23 mouse cellular contexts compared by ENCODE assay signal in the genomic region with DNA sequence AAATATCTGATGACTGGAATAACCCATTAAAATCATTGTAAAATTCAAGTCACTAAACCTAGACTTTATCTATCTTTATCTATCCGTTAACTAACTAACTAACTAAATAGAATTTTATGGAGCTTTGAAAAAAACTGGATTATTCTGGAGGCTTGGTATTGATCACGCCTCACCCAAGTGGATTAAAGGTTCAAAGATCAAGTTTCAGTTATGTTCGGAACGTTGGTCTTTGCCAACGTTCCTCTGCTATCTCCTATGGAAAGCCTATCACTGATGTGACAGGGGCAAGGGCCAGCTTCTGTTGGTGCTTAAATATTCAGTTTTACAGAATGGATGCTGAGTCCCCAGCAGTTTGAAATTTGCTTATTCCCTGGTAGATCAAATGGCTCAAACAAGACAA. TPM values are rescaled to one million over a fixed set of nuclear protein-coding genes. Genes with fewer than 3 reads are reported as not detected.
A peak's percentile ranks its signal among the peaks of the same experiment; 100 is the strongest.
DNase-seq lines count a peak whose midpoint lies in the region; ATAC-seq and TF ChIP-seq lines count a peak whose summit lies in the region.
"Had no signal": no experiment of that assay in that cellular context is flagged by ENCODE, and none has a peak within 500 bp of the region (broad histone marks: within the 10 kb centered on the region; RNA-seq: fewer than 3 reads in every experiment).

No protein-coding gene starts in this region.

- ATAC-seq in intestine, postnatal 0 days, result no peak
- ATAC-seq in liver, embryonic 16.5 days (ENCODE audit: low read depth), result no peak
- no peak for ATAC-seq in hindbrain, embryonic 12.5 days (ENCODE audit: low FRiP score)
- ATAC-seq: Patski had no signal

- WGBS in intestine, postnatal 0 days, result 45% methylated on average over 5 of the region's 5 CpGs
- WGBS in liver, embryonic 16.5 days (ENCODE audit: insufficient replicate concordance), result 27% methylated on average over 5 of the region's 5 CpGs
- 78% methylated on average over 5 of the region's 5 CpGs for WGBS in hindbrain, embryonic 12.5 days

- peak overlapping the region; percentile 82 for H3K4me2 ChIP-seq in intestine, postnatal 0 days (replicated peaks; ENCODE audit: low read depth)
- H3K4me2 ChIP-seq in liver, embryonic 16.5 days (ENCODE audit: low read depth, low read length), result peak overlapping the region; percentile 22; the same call in 1 of the 2 replicates
- no peak overlapping the region for H3K4me2 ChIP-seq in hindbrain, embryonic 12.5 days (replicated peaks)
- H3K4me2 ChIP-seq: embryonic facial prominence, embryonic 15.5 days; midbrain, embryonic 15.5 days; neural tube, embryonic 13.5 days had no signal

- DNase-seq in layer of hippocampus, adult 2 months (ENCODE audit: low spot score in 2 of 2), result no peak
- DNase-seq in layer of hippocampus, adult 9-10 months (ENCODE audit: low spot score), result no peak
- no peak for DNase-seq in spleen, postnatal 14 days (ENCODE audit: low spot score in 2 of 2)
- DNase-seq: adrenal gland, postnatal 36 days; cerebellum, adult 9-10 months; heart, postnatal 10 days; kidney, adult 2 months; lung, adult 18-20 months; lung, postnatal 10 days; thymus, adult 18-20 months; thymus, postnatal 4 days had no signal

- TF ChIP-seq POLR2A in ES-Bruce4 (IDR thresholded peaks at IDR 0.05; ENCODE audit: insufficient read depth, low read length), result no peak

- no peak for TF ChIP-seq CTCF in layer of hippocampus, adult 2 months (conservative IDR thresholded peaks at IDR 0.05)
- TF ChIP-seq CTCF in ES-Bruce4 (IDR thresholded peaks at IDR 0.05; ENCODE audit: low read depth, low read length), result no peak
- no peak for TF ChIP-seq CTCF in intestine, postnatal 0 days (IDR thresholded peaks at IDR 0.05; ENCODE audit: low read depth)

- no peak for TF ChIP-seq EP300 in ES-Bruce4 (IDR thresholded peaks at IDR 0.05; ENCODE audit: insufficient read depth, low read depth, low read length)

- peak overlapping the region; percentile 17; the same call in 1 of the 2 replicates for H3K4me3 ChIP-seq in layer of hippocampus, adult 2 months
- no peak overlapping the region for H3K4me3 ChIP-seq in ES-Bruce4 (ENCODE audit: low read depth, low read length)
- no peak overlapping the region for H3K4me3 ChIP-seq in intestine, postnatal 0 days (ENCODE audit: low read depth, low read length)
- no peak overlapping the region for H3K4me3 ChIP-seq in liver, embryonic 16.5 days (ENCODE audit: low read depth, low read length)
- H3K4me3 ChIP-seq in hindbrain, embryonic 12.5 days, result no peak overlapping the region
- H3K4me3 ChIP-seq: embryonic facial prominence, embryonic 15.5 days; hindbrain, embryonic 10.5 days; limb, embryonic 10.5 days; midbrain, embryonic 15.5 days; myocyte; neural tube, embryonic 13.5 days had no signal

- H3K9ac ChIP-seq in ES-Bruce4 (ENCODE audit: low read depth, poor library complexity, severe bottlenecking), result no peak overlapping the region
- H3K9ac ChIP-seq in intestine, postnatal 0 days (ENCODE audit: low read depth, low read length), result no peak overlapping the region
- no peak overlapping the region for H3K9ac ChIP-seq in liver, embryonic 16.5 days (ENCODE audit: low read depth, low read length)
- H3K9ac ChIP-seq in hindbrain, embryonic 12.5 days, result no peak overlapping the region
- H3K9ac ChIP-seq: embryonic facial prominence, embryonic 15.5 days; midbrain, embryonic 15.5 days; neural tube, embryonic 13.5 days had no signal

- no peaks in the 10 kb centered on the region for H3K36me3 ChIP-seq in ES-Bruce4 (ENCODE audit: control insufficient read depth, insufficient read depth, low read length, poor library complexity, severe bottlenecking)
- H3K36me3 ChIP-seq in intestine, postnatal 0 days (ENCODE audit: control insufficient read depth, insufficient read depth), result peaks cover 8% of the 10 kb centered on the region; the same call in 1 of the 2 replicates
- H3K36me3 ChIP-seq in liver, embryonic 16.5 days (ENCODE audit: control insufficient read depth, insufficient read depth), result no peaks in the 10 kb centered on the region
- no peaks in the 10 kb centered on the region for H3K36me3 ChIP-seq in hindbrain, embryonic 12.5 days
- H3K36me3 ChIP-seq: embryonic facial prominence, embryonic 15.5 days; hindbrain, embryonic 10.5 days; limb, embryonic 10.5 days; midbrain, embryonic 15.5 days; neural tube, embryonic 13.5 days had no signal

- peaks cover 5% of the 10 kb centered on the region for H3K4me1 ChIP-seq in ES-Bruce4 (ENCODE audit: control insufficient read depth, insufficient read depth, low read length)
- H3K4me1 ChIP-seq in intestine, postnatal 0 days (replicated peaks; ENCODE audit: control insufficient read depth, insufficient read depth, low read length), result 0 out of 2 replicates have a peak, but pooled peaks cover 4% of the 10 kb centered on the region
- H3K4me1 ChIP-seq in liver, embryonic 16.5 days (ENCODE audit: control insufficient read depth, low read depth, low read length), result peaks cover 50% of the 10 kb centered on the region
- H3K4me1 ChIP-seq in hindbrain, embryonic 12.5 days, result peaks cover 10% of the 10 kb centered on the region

- H3K9me3 ChIP-seq in ES-Bruce4 (replicated peaks; ENCODE audit: control insufficient read depth, insufficient read depth, low read length, poor library complexity, severe bottlenecking), result no peaks in the 10 kb centered on the region
- no peaks in the 10 kb centered on the region for H3K9me3 ChIP-seq in intestine, postnatal 0 days (ENCODE audit: control insufficient read depth)
- H3K9me3 ChIP-seq in liver, embryonic 16.5 days (replicated peaks; ENCODE audit: control insufficient read depth, low read length), result no peaks in the 10 kb centered on the region
- no peaks in the 10 kb centered on the region for H3K9me3 ChIP-seq in hindbrain, embryonic 12.5 days (replicated peaks)
- H3K9me3 ChIP-seq: embryonic facial prominence, embryonic 15.5 days; hindbrain, embryonic 10.5 days; limb, embryonic 10.5 days; midbrain, embryonic 15.5 days; neural tube, embryonic 13.5 days had no signal

- peak overlapping the region; percentile 86 for H3K27ac ChIP-seq in layer of hippocampus, adult 2 months
- peak overlapping the region; percentile 66 for H3K27ac ChIP-seq in ES-Bruce4 (ENCODE audit: insufficient read depth, low read length)
- H3K27ac ChIP-seq in intestine, postnatal 0 days (ENCODE audit: low read depth, low read length), result no peak overlapping the region
- H3K27ac ChIP-seq in liver, embryonic 16.5 days (ENCODE audit: low read length), result peak overlapping the region; percentile 57
- no peak overlapping the region for H3K27ac ChIP-seq in hindbrain, embryonic 12.5 days
- H3K27ac ChIP-seq: embryonic facial prominence, embryonic 15.5 days; kidney, postnatal 0 days; limb, embryonic 10.5 days had no signal

- no peaks in the 10 kb centered on the region for H3K27me3 ChIP-seq in ES-Bruce4 (ENCODE audit: control insufficient read depth, insufficient read depth, low read length, poor library complexity, severe bottlenecking)
- H3K27me3 ChIP-seq in intestine, postnatal 0 days (replicated peaks; ENCODE audit: control insufficient read depth, insufficient read depth, low read length), result no peaks in the 10 kb centered on the region
- H3K27me3 ChIP-seq in liver, embryonic 16.5 days (ENCODE audit: control insufficient read depth, insufficient read depth, low read depth, low read length), result no peaks in the 10 kb centered on the region
- peaks cover 6% of the 10 kb centered on the region; the same call in 1 of the 2 replicates for H3K27me3 ChIP-seq in hindbrain, embryonic 12.5 days
- H3K27me3 ChIP-seq: embryonic facial prominence, embryonic 15.5 days; midbrain, embryonic 15.5 days; neural tube, embryonic 13.5 days; Patski had no signal

RNA-seq across cellular contexts. Expression of a gene that starts 3.1 kb away (rescaled TPM):
- 1 to 10 TPM; 4.2 to 5.6 TPM for total RNA-seq in layer of hippocampus, adult 2 months (2021)
- 3.2 and 9.9 TPM in 2 replicates for polyA plus RNA-seq in ES-Bruce4 (2011; ENCODE audit: insufficient read depth, insufficient read length, low read depth, missing spikeins)
- polyA plus RNA-seq in intestine, postnatal 0 days (2015; fragmentation: Nextera tagmentation; extraction: Ambion mirVana), result 70.6 and 71.2 TPM in 2 replicates
- polyA plus RNA-seq in liver, embryonic 16.5 days (2015; fragmentation: Nextera tagmentation; extraction: Ambion mirVana), result 12.1 and 13.0 TPM in 2 replicates
- polyA plus RNA-seq in hindbrain, embryonic 12.5 days (2016; fragmentation: Nextera tagmentation; extraction: Ambion mirVana), result 2.3 and 2.6 TPM in 2 replicates

RNA-seq across cellular contexts. Expression of a gene that starts 59.9 kb away (rescaled TPM):
- 10 to 100 TPM; 64.4 to 65.3 TPM for total RNA-seq in layer of hippocampus, adult 2 months (2021)
- polyA plus RNA-seq in ES-Bruce4 (2011; ENCODE audit: insufficient read depth, insufficient read length, low read depth, missing spikeins), result 47.1 and 55.3 TPM in 2 replicates
- polyA plus RNA-seq in intestine, postnatal 0 days (2015; fragmentation: Nextera tagmentation; extraction: Ambion mirVana), result 156 and 160 TPM in 2 replicates
- 48.2 and 50.2 TPM in 2 replicates for polyA plus RNA-seq in liver, embryonic 16.5 days (2015; fragmentation: Nextera tagmentation; extraction: Ambion mirVana)
- 97.6 and 98.1 TPM in 2 replicates for polyA plus RNA-seq in hindbrain, embryonic 12.5 days (2016; fragmentation: Nextera tagmentation; extraction: Ambion mirVana)

Comparison
In these comparisons a context has a peak if more than half of its experiments do, and no peak if none do; other contexts are left out.
1. H3K27ac ChIP-seq: peak in layer of hippocampus, adult 2 months (single experiment), ES-Bruce4 (single experiment) and liver, embryonic 16.5 days (single experiment); none in intestine, postnatal 0 days (single experiment) and hindbrain, embryonic 12.5 days (single experiment).